Mouse (Mus musculus) heart, adult 2 months (tissue): ENCODE data around the gene Plau. TPM values are rescaled to one million over a fixed set of nuclear protein-coding genes. Genes with fewer than 3 reads are reported as not detected.

Source experiments
- DNase-seq, 2 experiments: peaks; one replicate each; pipeline ENCODE4 v3.0.0; 2021
- H3K27ac ChIP-seq: fragments of 200-600 bp; 2 replicates; pipeline ENCODE4 v1.8.1; 2022
- H3K27me3 ChIP-seq: fragments of 200-500 bp; 2 replicates; pipeline ENCODE4 v1.6.1; 2012; ENCODE audit warnings: mild to moderate bottlenecking, low read length, inconsistent platforms, mixed read lengths; ENCODE audit not compliant: control insufficient read depth, insufficient read depth
- H3K36me3 ChIP-seq: fragments of 200-500 bp; 2 replicates; pipeline ENCODE4 v1.6.1; 2012; ENCODE audit warnings: low read length, inconsistent platforms; ENCODE audit not compliant: control insufficient read depth, insufficient read depth
- H3K4me1 ChIP-seq: fragments of 200-500 bp; 2 replicates; pipeline ENCODE4 v1.6.1; 2011; ENCODE audit warnings: low read length; ENCODE audit not compliant: control insufficient read depth, insufficient read depth
- H3K4me3 ChIP-seq: fragments of 200-600 bp; 2 replicates; pipeline ENCODE4 v1.8.1; 2022
- H3K79me2 ChIP-seq: fragments of 200-500 bp; replicated peaks from 2 replicates; pipeline ENCODE4 v1.6.1; 2012; ENCODE audit warnings: mild to moderate bottlenecking, inconsistent platforms, low read length, moderate library complexity, mixed read lengths; ENCODE audit not compliant: control insufficient read depth, insufficient read depth
- H3K9ac ChIP-seq: fragments of 200-500 bp; 2 replicates; pipeline ENCODE4 v1.6.1; 2012; ENCODE audit warnings: low read depth, mild to moderate bottlenecking, control low read depth, inconsistent platforms, low read length, mixed read lengths
- CTCF ChIP-seq: fragments of 200-600 bp; IDR thresholded peaks from 2 replicates; pipeline ENCODE4 v1.8.1; 2022; ENCODE audit warnings: antibody characterized with exemption, mild to moderate bottlenecking, moderate library complexity
- EP300 ChIP-seq: fragments of 200-500 bp; IDR thresholded peaks from 2 replicates; pipeline ENCODE4 v1.6.1; 2011; ENCODE audit warnings: low read depth, low read length, control low read depth; ENCODE audit not compliant: insufficient read depth
- POLR2A ChIP-seq: fragments of 200-500 bp; IDR thresholded peaks from 2 replicates; pipeline ENCODE4 v1.6.1; 2011; ENCODE audit warnings: mild to moderate bottlenecking, low read depth, low read length, control low read depth; ENCODE audit not compliant: insufficient read depth
- WGBS: fragments of 180-500 bp; shearing (Covaris S2); methylation state at CpG from one replicate; pipeline ENCODE4 v1.1.7; 2018; 5-methylcytosine and 5-hydroxymethylcytosine counted together
- intact Hi-C: fragments of 180-260 bp; cut with DNase I; formaldehyde crosslinking; loops from one replicate; pipeline ENCODE4 v1.15.1; 2025
- polyA plus RNA-seq: library from polyadenylated mRNA; depleted of rRNA; stranded (reverse); fragments of >200 nt; gene quantifications from 2 replicates; pipeline ENCODE4 v1.2.3, GENCODE M21; 2012
- total RNA-seq, 2 experiments: library from RNA; stranded (reverse); gene quantifications; 2 replicates each; pipeline ENCODE4 v1.2.3; 2021

The Plau gene
- total and polyA plus RNA-seq, 3 experiments = 1.8 to 6.2 (median 3.4) TPM

- no peak for TF ChIP-seq EP300
- TF ChIP-seq CTCF = no peak
- no peak for TF ChIP-seq POLR2A
- H3K79me2 ChIP-seq = no peaks in the 10 kb centered on the region
- no peak overlapping the region; the same call in 1 of the 2 replicates for H3K27ac ChIP-seq
- no peak overlapping the region for H3K9ac ChIP-seq
- no peak overlapping the region for H3K4me3 ChIP-seq
- peaks cover 3% of the 10 kb centered on the region; the same call in 1 of the 2 replicates for H3K4me1 ChIP-seq
- 80% methylated on average over 5 of the region's 5 CpGs for WGBS
- intact Hi-C loops = no loop called here
- no peaks in the 10 kb centered on the region for H3K36me3 ChIP-seq
- no peaks in the 10 kb centered on the region for H3K27me3 ChIP-seq
- DNase-seq = peak; percentile 29 to 36
Observed at GRCm38 (mm10) chr14:20827491-20827890, 9.0 kb upstream of the Plau start.

- Histone ChIP-seq H3K9ac (no peak overlapping the region), H3K4me3 (no peak overlapping the region), H3K4me1 (peaks cover 3% of the 10 kb centered on the region; the same call in 1 of the 2 replicates), H3K79me2 (no peaks in the 10 kb centered on the region), H3K27me3 (no peaks in the 10 kb centered on the region), H3K27ac (no peak overlapping the region; the same call in 1 of the 2 replicates), H3K36me3 (no peaks in the 10 kb centered on the region)
- 87% methylated on average over 3 of the region's 3 CpGs for WGBS
- TF ChIP-seq EP300 (no peak), POLR2A (no peak), CTCF (no peak)
- no peak for DNase-seq
- intact Hi-C loops = no loop called here
Observed at GRCm38 (mm10) chr14:20828524-20828923, 7.9 kb upstream of the Plau start.

- no peaks in the 10 kb centered on the region for H3K27me3 ChIP-seq
- H3K79me2 ChIP-seq = no peaks in the 10 kb centered on the region
- TF ChIP-seq CTCF (no peak), EP300 (no peak), POLR2A (no peak)
- H3K36me3 ChIP-seq = no peaks in the 10 kb centered on the region
- peaks cover 4% of the 10 kb centered on the region; the same call in 1 of the 2 replicates for H3K4me1 ChIP-seq
- no peak overlapping the region for H3K9ac ChIP-seq
- no peak overlapping the region for H3K4me3 ChIP-seq
- intact Hi-C loops = no loop called here
- H3K27ac ChIP-seq = peak overlapping the region; percentile 28
- no peak for DNase-seq
- 46% methylated on average over 12 of the region's 12 CpGs for WGBS
Observed at GRCm38 (mm10) chr14:20829523-20830366, 6.7 kb upstream of the Plau start.

GRCm38 (mm10) chr14:20831141-20831910 is 5.1 kb upstream of the Plau start:
- Histone ChIP-seq H3K4me1 (peaks cover 4% of the 10 kb centered on the region; the same call in 1 of the 2 replicates), H3K4me3 (no peak overlapping the region), H3K79me2 (no peaks in the 10 kb centered on the region), H3K36me3 (no peaks in the 10 kb centered on the region), H3K27ac (no peak overlapping the region), H3K27me3 (no peaks in the 10 kb centered on the region), H3K9ac (no peak overlapping the region)
- intact Hi-C loops = no loop called here
- 53% methylated on average over 9 of the region's 9 CpGs for WGBS
- no peak for DNase-seq
- TF ChIP-seq POLR2A = no peak
- no peak for TF ChIP-seq CTCF
- no peak for TF ChIP-seq EP300

- intact Hi-C loops = no loop called here
- peaks cover 4% of the 10 kb centered on the region; the same call in 1 of the 2 replicates for H3K4me1 ChIP-seq
- no peak for DNase-seq
- H3K27ac ChIP-seq = no peak overlapping the region
- no peaks in the 10 kb centered on the region for H3K79me2 ChIP-seq
- H3K36me3 ChIP-seq = no peaks in the 10 kb centered on the region
- WGBS = 59% methylated on average over 1 of the region's 1 CpGs
- H3K4me3 ChIP-seq = no peak overlapping the region
- TF ChIP-seq POLR2A (no peak), CTCF (no peak), EP300 (no peak)
- no peaks in the 10 kb centered on the region for H3K27me3 ChIP-seq
- no peak overlapping the region for H3K9ac ChIP-seq
Observed at GRCm38 (mm10) chr14:20831915-20832314, 4.5 kb upstream of the Plau start.

GRCm38 (mm10) chr14:20833525-20833924 is 2.9 kb upstream of the Plau start:
- H3K36me3 ChIP-seq = no peaks in the 10 kb centered on the region
- DNase-seq = no peak
- H3K79me2 ChIP-seq = no peaks in the 10 kb centered on the region
- no peak overlapping the region for H3K27ac ChIP-seq
- H3K4me1 ChIP-seq = peaks cover 4% of the 10 kb centered on the region; the same call in 1 of the 2 replicates
- no peak overlapping the region for H3K9ac ChIP-seq
- TF ChIP-seq POLR2A = no peak
- TF ChIP-seq EP300 = no peak
- TF ChIP-seq CTCF = no peak
- intact Hi-C loops = no loop called here
- 91% methylated on average over 4 of the region's 4 CpGs for WGBS
- no peaks in the 10 kb centered on the region for H3K27me3 ChIP-seq
- no peak overlapping the region for H3K4me3 ChIP-seq
